Mouse (Mus musculus) layer of hippocampus, adult 18-20 months (tissue): ENCODE data around the gene Cog7. TPM values are rescaled to one million over a fixed set of nuclear protein-coding genes. Genes with fewer than 3 reads are reported as not detected.
A peak's percentile ranks its signal among the peaks of the same experiment; 100 is the strongest.

Experiments used
- DNase-seq, 2 experiments: peaks; one replicate each; pipeline ENCODE4 v3.0.0; 2022; ENCODE audit warnings: low spot score in 2 of 2
- total RNA-seq, 2 experiments: library from RNA; stranded (reverse); gene quantifications; 2 replicates each; pipeline ENCODE4 v1.2.3; 2021

Cog7 gene
- total RNA-seq, 2 experiments from 2014 or later, result 41.5 to 46.0 TPM

DNA sequence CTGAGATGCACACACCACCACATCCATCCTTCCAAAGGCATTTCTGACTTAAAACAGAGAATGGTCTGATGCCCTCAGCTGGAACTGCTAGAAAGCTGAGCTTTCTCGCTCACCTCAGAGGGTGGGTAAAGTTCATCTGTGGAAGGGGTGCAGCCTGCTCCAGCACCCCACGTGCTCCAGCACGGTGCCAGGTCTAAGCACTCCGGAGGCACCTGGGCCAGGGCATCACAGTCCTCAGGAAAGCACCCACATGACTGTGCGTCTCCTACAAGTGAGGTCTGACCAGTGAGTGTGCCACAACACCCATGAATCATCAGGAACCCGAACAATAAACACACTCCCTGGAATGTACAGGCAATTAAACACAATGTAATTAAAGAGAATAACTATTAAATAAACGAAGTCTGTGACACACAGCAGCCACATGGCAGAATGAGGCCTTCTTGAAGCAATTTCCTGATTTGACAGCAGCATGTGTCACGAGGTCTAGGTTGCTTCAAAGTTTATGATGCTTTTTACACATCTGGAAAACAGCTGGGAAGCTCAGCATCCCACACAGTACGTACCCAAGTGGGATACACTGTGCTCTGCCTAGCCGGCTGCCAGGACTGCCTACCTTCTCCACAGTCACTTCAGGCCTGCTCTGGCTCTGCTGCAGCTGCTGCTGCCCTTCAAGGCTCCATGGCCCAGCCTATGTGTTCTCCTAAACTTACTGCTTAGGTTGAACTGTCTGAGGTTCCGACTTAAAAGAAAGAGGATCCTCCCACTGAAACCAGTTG is 26.4 kb downstream of the Cog7 start:
- DNase-seq, result no peak

DNA sequence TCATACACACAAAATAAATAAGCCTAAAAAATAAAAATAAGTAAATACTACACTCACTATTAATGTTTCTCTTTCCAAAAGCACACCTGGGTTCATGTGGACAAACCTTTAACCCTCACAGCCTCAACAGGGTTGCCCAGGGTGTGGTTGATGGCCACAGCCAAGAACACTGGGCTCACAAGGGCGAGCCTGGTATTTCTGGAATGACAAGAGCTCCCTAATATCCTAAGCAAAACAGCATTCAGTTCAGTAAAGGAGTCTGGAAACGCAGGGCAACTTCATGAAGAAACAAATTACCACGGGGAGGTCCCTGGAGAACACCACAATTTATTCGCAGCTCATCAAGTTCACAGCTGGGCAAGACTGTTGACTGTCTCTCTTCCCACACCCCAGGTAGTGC is 34.0 kb downstream of the Cog7 start:
- DNase-seq, result no peak

DNA sequence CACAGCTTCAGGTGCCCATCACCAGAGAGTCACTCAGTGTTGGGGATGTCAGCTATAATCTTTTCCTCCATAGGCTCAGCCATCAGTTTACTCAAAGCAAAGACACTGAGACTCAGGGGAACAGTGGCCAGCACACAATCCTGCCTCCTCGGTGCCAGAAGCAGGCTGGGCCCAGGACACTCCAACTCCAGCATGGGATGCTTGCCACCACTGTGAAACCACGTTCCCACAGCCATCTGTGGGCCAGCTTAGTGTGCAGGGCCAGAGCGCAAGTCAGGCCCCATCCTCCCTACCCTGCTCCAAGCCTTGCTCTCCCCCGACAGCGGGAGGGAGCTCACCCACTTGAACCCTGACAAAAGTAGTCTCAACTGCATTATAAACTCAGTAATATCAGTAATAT is 35.3 kb downstream of the Cog7 start:
- no peak for DNase-seq

DNA sequence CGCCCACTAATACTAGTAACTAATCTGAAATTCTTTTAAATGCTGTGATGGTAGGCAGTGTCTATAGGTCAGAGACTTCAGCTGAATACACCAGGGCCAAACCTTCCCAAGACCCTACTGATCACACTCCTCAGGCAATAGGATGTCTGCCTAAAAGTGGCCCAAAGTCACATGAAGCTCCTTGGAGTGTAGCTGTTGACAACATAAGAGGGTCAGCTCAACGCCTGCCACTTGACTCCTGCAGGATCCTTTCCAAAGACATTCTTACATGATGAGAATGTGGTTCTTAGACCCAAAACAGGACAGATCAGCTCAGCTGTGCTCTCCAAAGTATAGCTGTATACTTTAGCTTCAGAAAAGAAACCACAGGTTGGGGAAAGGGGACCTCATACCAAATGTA is 39.1 kb downstream of the Cog7 start:
- DNase-seq, result no peak

DNA sequence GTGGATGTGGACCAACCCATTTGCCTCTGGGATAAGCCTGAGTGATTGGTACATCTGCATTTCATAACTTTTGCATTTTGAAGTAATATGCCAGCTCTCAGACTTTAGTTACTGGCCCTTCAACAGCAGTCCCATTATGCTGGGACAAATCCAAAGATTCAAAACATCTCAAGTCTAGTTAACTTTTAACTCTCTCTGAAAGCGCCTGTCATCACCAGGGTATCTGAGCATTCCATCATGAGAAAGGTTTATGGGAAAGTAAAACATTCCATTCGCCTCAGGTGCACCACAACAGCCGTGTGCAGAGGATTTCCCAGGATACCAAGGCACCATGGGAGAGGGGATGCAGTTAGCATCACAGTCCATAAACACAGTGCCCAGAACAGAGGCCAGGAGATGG is 39.9 kb downstream of the Cog7 start:
- no peak for DNase-seq

DNA sequence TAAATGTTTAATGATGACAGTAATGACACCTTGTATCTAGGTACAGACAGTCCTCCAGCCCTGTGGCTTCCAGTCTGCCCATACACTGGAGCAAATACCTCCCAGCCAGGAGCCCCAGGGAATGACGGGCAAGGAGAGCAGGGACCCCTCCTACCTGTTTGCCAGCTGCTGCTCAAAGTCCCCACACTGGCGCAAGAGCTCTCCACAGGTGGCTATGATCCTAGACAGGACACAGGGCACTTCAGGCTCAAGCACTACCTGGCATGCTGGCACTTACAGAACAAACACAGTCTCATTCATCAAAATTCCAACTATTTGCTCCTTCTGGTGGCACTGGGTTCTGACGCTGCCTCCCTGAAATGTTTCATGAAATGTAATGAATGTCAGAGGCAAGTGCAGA is 40.5 kb downstream of the Cog7 start:
- no peak for DNase-seq

DNA sequence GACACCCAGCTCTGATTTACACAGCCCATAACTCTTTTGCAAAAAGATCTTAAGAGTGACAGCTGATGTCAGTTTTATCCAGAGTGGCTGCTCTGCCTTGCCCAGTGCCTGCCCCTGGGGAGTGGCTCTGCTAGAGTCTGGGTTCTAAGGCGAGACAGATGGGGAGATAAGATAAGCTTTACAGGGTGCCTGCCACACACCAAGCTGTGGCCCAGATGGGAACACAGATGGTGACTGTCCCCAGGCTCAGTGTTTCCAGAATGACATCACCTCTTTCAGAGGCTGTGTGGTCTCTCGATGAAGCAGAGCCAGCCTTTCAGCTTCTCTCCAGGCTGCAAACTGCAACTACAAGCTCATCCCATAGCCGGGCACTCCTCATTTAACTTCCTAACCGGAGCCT is 41.8 kb downstream of the Cog7 start:
- peak; percentile 83 to 94 for DNase-seq

DNA sequence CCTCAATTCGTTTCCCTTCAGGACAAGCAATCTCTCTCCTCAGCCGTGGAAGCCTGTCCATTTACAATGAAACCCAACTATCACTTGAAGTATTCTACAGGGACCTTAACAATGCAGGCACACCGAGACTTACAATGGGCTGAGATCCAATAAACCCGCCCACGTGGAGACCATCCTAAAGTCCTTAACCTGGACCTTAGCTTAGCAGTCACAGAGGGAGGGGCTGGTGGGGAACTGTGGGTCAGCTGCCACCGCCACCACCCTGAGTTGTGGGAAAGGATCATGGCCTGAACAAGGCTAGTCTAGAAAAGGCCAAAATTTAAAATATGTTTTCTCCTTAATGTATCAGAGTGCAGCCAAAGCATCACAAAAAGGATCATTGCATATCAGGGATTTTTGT is 42.3 kb downstream of the Cog7 start:
- DNase-seq, result no peak

DNA sequence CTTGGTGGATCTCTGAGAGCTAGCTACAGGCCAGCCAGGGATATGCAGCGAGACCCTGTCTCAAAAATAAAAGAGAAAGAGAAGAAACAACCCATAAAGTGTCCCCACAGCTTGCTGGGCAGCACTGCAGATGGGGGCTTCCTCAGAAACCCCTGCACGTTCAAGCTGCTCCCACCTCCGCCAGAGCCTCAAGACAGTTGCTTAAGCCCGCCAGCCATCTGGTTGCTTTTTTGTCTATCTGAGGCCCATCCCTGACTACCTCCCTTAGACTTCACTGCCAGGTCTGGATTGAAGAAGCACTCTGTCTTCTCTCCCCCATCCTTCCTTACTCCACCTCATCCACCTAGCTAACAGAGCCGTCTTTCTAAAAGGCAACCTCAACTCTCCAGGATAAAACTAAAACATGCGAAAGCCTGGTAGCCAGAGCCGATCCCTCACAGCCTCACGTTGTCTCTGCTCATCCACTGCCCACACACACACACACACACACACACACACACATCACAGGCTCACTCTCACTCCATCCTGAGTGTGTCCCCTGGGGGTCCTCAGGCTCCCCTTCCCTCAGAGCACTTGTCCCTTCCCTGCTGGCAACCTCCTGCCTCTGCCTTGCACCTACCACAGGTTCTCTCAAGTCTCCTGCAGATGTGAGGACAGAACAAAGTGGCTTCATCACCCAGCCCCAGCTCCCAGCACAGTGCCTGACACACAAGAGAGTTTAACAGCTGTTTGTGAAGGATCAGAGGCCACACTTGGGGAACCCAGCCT is 43.2 kb downstream of the Cog7 start:
- peak in 1 of 2 experiments; percentile 33 for DNase-seq

DNA sequence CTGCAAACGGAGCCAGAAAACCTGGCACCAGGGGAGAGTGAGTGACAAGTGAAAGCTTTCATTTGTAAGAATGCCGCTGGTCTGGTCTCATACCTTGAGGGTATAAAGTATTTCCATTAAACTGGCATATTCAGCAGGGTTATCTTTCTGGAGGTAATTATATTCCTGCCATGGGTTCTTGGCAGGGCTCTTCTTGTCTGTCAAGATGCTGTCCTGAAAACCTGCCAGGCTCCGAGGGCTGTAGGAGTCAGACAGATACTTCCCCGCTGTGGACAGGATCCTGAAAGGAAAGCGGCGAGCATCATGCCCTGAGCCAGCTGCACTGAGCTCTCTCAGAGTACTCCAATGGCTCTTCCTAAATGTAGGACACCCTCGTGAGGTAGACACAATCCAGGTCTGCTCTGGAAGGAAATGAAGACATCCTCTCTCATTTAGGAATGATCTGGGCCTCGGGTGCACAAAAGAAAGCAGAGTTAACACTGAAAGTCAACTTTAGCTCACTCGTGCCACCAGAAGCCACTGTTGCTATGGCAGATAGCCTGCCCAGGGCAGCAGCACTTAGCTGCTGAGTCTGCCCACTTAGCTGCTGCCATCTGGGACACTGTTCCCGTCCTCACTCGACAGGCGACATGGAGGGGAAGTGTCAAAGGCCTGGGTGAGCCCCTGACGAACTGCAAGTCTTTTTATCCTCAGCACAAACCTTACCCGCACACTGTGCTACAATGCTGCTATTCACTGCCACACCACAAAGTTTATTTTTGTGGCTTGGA is 44.5 kb downstream of the Cog7 start:
- DNase-seq, result peak in 1 of 2 experiments; percentile 35

DNA sequence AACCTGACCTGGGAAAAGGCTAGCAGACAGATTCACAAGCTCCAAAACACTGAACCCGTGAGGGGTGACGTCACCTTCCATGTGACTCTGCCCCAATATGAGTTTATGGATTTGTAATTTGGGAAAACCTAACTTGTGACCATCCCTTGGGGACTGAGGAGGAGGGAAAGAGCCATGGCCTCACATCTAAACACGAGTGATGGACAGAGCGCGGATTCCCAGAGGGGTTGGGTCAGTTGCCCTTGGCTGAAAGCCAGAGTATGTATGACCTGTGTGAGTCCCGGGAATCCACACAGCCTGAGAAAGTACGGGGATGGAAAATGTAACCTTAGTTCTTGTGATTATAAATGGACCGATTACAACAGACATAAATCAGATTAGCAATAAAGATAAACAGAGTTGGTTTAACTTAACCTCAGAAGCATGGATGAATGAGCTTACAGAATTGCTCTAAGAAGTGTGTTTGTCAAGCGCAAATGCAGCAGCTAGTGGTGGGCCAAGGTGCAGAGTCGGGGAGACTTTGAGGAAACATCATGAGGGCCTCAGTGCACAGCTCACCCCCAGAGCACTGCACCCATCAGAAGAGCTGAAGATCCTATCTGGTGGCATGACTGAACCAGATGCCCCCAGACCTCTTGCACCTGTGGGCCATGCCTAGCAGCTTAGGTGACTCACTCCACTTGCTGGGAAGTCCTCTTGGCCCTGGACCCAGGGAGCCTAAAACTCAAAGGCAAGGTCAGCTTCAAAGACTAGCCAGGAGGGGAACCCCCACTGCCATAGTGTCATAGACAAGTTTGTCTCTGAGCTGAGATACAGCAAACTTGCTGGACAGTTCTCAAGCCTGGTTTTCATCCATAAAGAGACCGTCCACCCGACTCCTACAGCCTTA is 45.4 kb downstream of the Cog7 start:
- no peak for DNase-seq

DNA sequence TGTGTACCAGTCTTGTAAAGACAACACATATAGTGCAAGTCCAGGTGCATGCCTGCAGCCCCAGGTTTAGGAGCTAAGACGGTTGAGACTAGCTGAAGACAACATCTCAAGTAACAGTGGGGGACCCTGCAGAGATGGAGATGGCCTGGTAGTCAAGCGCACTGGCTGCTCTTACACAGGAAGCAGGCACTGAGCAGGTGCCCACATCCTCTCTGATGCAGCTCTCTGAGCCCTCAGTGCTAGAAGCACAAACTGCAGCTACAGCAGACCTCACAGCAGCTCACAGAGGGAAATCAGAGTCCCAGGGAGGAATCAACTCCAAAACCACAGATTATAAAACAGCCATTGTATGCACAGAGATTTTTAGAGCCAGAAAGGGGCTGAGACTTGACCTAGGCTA is 47.2 kb downstream of the Cog7 start:
- no peak for DNase-seq

DNA sequence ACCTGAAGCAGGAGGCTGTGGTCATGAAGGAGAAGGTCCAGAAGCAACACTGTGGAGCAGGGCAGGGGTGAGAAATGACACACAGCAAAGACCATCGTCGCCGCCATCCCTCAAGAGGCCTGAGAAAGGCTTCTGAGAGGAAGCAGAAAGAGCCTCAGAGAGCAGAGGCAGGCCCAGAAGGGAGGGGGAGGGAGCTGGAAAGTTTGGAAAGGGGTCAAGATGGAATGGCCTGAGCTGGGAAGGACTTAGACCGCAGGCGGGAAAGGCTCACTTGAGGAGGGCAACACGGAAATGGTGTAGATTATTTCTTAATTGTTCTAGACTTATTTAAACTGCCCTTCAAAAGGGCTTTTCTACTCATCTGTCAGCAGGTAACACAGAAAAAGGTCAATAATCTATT is 47.8 kb downstream of the Cog7 start:
- DNase-seq, result no peak

DNA sequence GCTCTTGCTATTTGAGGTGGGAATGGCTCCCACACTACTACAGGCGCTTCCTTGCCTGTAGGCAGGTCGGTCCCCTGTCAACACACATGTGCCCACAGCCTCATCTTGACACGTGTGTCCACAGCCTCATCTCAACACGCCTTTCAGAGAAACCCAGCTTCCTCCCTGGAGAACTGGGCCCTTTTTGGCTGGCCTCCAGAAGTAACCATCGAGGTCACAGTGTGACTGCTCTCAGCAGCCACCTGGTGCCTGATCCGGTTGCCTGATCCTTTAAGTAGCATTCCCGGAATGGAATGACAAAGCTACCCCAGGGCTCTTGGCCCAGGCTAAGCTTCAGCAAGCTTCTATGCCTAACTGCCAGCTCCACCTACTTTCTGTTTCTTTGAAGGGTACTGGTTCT is 50.3 kb downstream of the Cog7 start:
- DNase-seq, result no peak

DNA sequence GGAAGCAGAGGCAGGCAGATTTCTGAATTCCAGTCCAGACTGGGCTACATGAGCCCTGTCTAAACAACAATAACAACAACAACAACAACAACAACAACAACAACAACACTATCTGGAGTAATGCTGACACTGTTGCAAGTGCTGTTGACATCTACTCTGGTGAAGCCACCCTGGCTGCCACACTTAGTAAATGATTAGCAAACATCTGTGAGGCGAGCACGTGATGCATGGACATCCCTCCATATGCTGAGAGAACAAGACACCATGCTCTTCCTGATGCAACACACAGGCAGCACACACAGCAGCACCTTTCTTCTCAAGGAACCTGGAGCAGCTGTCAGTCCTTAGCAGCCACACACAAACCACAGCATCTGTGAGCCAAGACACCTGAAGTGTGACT is 53.6 kb downstream of the Cog7 start:
- DNase-seq, result no peak

DNA sequence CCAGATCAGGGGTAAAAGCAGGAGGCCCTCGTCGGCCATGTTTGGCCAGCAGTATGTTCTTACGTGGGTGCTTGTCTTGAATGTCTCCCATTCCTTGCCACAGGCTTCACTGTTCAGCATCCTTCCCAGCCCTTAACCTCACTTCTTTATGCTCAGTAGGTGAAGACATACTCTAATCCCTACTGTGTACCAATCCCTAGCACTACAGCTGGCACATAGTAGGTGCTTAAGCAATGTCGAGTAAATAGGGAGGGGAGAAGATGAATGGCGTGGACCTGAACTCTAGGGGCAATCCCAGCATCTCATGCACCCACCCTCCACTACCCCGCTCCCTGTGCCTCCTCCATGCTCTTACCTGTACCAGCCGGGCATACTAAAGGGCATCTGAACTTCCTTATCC is 57.1 kb downstream of the Cog7 start:
- DNase-seq, result no peak

DNA sequence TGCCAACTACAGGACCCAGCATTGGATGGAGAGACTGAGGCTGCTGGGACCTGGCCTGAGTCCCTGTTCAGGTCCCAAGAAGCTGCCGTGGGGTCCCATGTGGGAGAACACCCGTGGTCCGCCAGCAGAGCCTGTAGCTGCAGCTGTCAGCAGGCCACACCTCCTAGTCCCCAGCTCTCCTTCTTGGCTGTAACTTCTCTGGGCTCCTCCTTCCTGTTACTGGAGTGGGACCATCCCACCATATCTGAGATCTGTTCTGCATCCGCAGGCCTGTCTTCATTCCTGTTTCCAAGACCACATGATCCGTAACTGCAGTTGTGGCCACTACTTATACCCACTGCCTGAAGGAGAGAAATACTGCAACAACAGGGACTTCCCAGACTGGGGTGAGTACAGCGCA is 67.6 kb downstream of the Cog7 start:
- DNase-seq, result no peak

DNA sequence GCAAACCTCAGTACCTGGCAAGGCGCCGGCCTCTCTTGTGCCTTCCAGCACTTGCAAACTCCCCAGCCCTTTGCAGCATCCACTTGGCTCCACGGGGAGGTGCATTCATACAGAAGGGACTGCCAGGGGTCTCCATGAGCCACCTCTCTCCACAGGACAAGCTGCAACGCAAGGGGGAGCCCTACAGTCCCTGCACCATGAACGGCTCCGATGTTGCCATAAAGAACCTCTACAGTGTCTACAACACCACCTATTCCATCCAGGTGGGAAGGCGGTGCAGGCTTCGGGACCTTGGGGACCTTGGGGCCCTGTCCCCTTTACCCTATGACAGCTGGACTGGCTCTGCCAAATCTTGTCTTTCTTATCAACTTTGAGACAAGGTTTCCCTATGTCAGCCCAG is 69.3 kb downstream of the Cog7 start:
- DNase-seq, result no peak

DNA sequence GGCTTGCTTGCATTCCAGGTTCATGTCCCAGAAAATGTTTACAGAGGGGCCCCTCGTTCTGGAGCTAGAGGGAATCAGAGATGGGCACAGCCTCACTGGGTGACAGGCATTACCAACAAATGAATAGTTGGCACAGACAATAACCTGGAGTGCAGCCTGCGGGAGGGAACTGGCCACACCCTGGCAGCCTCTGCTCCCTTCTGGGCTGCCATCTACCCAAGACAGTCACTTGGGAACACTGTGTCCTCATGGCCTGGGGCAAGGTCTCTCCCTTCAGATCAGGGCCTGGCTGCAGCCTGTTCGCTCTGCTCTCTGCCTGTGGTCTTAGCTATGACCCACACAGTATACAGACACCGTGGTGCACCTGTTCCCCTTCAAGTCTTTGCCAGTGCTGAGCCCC is 74.6 kb downstream of the Cog7 start:
- DNase-seq, result no peak

DNA sequence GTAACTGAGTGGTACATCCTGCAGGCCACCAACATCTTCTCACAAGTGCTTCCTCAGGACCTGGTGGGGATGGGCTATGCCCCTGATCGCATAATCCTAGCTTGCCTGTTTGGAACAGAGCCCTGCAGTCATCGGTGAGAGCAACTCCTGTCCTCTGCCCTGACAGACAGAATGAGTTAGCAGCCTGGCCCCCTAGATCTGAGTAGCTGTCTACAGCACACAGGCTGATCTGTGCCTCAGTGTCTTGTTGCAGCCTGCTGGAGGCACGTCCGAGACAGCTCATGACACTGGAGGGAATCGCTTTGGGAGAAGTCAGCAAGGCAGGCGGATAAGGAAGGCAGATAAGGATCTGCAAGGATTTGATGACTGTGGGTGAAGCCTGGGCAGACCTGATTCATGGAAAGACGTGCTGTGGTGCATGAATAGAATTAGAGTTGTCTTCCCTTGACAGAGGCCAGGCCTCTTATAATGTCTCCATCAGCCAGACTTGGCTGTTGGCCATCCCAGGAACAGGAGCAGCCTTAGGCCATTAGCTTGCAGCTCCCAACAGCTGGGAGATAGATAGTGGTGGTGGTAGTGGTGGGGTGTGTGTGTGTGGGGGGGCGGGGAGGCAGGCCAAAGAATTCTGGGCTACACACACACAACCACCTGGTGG is 78.6 kb downstream of the Cog7 start:
- DNase-seq, result no peak

DNA sequence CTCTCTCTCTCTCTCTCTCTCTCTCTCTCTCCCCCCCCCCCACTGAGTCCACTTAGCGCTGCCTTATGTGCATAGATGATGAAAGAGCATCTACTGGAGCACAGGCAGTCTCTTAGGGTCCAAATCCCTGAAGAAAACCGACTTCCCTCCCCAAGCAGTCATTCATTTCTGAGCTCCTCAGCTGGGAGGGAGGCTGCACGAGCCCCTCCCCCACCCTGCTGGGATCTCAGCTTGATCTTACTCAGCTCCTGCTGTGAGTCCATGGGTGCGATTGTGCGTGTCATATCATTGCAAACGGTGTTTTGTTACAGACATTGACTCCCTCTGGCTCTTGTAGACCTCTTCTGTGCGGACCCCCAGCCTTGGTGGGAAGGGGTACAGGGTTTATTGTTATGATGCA is 81.6 kb downstream of the Cog7 start:
- DNase-seq, result no peak
